Mouse (Mus musculus): ENCODE data around the gene Acly.

The Acly gene

GRCm38 (mm10) chr11:100527458-100528374 lies at the start of gene Acly:
Gene Acly, minus strand, starts transcription at chr11:100528000.
- peak; percentile 96 to 97 for DNase-seq (ENCODE audit: low read depth in 2 of 2, low spot score in 2 of 2)

- DNase-seq (ENCODE audit: low read depth in 2 of 2, low spot score in 2 of 2) = no peak
These were observed 48.5 kb upstream of the Acly start for GRCm38 (mm10) chr11:100576256-100576655.

- DNase-seq (ENCODE audit: low read depth in 2 of 2, low spot score in 2 of 2) = no peak
These were observed 47.7 kb upstream of the Acly start for GRCm38 (mm10) chr11:100575484-100575855.

GRCm38 (mm10) chr11:100574708-100575483 lies 47.1 kb upstream of the Acly start, which contains the start of gene Cnp:
Gene Cnp, plus strand, starts transcription at chr11:100574904.
- peak; percentile 57 to 65 for DNase-seq (ENCODE audit: low read depth in 2 of 2, low spot score in 2 of 2)

GRCm38 (mm10) chr11:100574188-100574587 lies 46.4 kb upstream of the Acly start:
- DNase-seq (ENCODE audit: low read depth in 2 of 2, low spot score in 2 of 2) = peak; percentile 21 to 27

GRCm38 (mm10) chr11:100571202-100571567 lies 43.4 kb upstream of the Acly start:
- no peak for DNase-seq (ENCODE audit: low read depth in 2 of 2, low spot score in 2 of 2)

- DNase-seq (ENCODE audit: low read depth in 2 of 2, low spot score in 2 of 2) = peak; percentile 60 to 75
These were observed 42.8 kb upstream of the Acly start for GRCm38 (mm10) chr11:100570430-100571201.

GRCm38 (mm10) chr11:100569789-100570188 lies 42.0 kb upstream of the Acly start:
- no peak for DNase-seq (ENCODE audit: low read depth in 2 of 2, low spot score in 2 of 2)

GRCm38 (mm10) chr11:100568692-100569091 lies 40.9 kb upstream of the Acly start:
- no peak for DNase-seq (ENCODE audit: low read depth in 2 of 2, low spot score in 2 of 2)

GRCm38 (mm10) chr11:100567815-100568245 lies 40.0 kb upstream of the Acly start:
- DNase-seq (ENCODE audit: low read depth in 2 of 2, low spot score in 2 of 2) = no peak

- DNase-seq (ENCODE audit: low read depth in 2 of 2, low spot score in 2 of 2) = no peak
These were observed 39.4 kb upstream of the Acly start for GRCm38 (mm10) chr11:100567229-100567628.

- no peak for DNase-seq (ENCODE audit: low read depth in 2 of 2, low spot score in 2 of 2)
These were observed 36.9 kb upstream of the Acly start for GRCm38 (mm10) chr11:100564703-100565102.

- no peak for DNase-seq (ENCODE audit: low read depth in 2 of 2, low spot score in 2 of 2)
These were observed 36.5 kb upstream of the Acly start for GRCm38 (mm10) chr11:100564297-100564696.

- no peak for DNase-seq (ENCODE audit: low read depth in 2 of 2, low spot score in 2 of 2)
These were observed 33.9 kb upstream of the Acly start for GRCm38 (mm10) chr11:100561748-100562147.

GRCm38 (mm10) chr11:100559476-100559875 lies 31.7 kb upstream of the Acly start:
- no peak for DNase-seq (ENCODE audit: low read depth in 2 of 2, low spot score in 2 of 2)

- no peak for DNase-seq (ENCODE audit: low read depth in 2 of 2, low spot score in 2 of 2)
These were observed 29.8 kb upstream of the Acly start for GRCm38 (mm10) chr11:100557563-100557962.

- peak; percentile 39 to 61 for DNase-seq (ENCODE audit: low read depth in 2 of 2, low spot score in 2 of 2)
These were observed 27.8 kb upstream of the Acly start for GRCm38 (mm10) chr11:100555583-100555982.

- no peak for DNase-seq (ENCODE audit: low read depth in 2 of 2, low spot score in 2 of 2)
These were observed 25.0 kb upstream of the Acly start for GRCm38 (mm10) chr11:100552842-100553241.

GRCm38 (mm10) chr11:100550101-100550500 lies 22.3 kb upstream of the Acly start:
- no peak for DNase-seq (ENCODE audit: low read depth in 2 of 2, low spot score in 2 of 2)

- DNase-seq (ENCODE audit: low read depth in 2 of 2, low spot score in 2 of 2) = no peak
These were observed 21.7 kb upstream of the Acly start for GRCm38 (mm10) chr11:100549466-100549865.

- no peak for DNase-seq (ENCODE audit: low read depth in 2 of 2, low spot score in 2 of 2)
These were observed 20.3 kb upstream of the Acly start for GRCm38 (mm10) chr11:100548141-100548540.

All from CD8-positive naive resting alpha-beta T cell, adult 2 months (primary cell).